Mouse (Mus musculus): ENCODE data around the gene Plekhg5.

- TF ChIP-seq CTCF (IDR thresholded peaks at IDR 0.05; ENCODE audit: low read depth): no peak
- no peak for TF ChIP-seq EP300 (IDR thresholded peaks at IDR 0.05; ENCODE audit: low read depth)
These were observed 78.2 kb downstream of the Plekhg5 start for GRCm38 (mm10) chr4:152150546-152150945.
